Mouse (Mus musculus) heart, embryonic 13.5 days (tissue): ENCODE data around the gene Atp5h. TPM values are rescaled to one million over a fixed set of nuclear protein-coding genes. Genes with fewer than 3 reads are reported as not detected.

Experiments
- ATAC-seq: fragments of 200-750 bp; cut with Nextera tagmentation; 2 replicates; pipeline ENCODE4 v1.8.0; 2017; ENCODE audit warnings: moderate TSS enrichment; ENCODE audit not compliant: insufficient number of reproducible peaks, low FRiP score, low TSS enrichment; ENCODE audit errors: extremely low read depth
- H3K27ac ChIP-seq: fragments of 300-500 bp; sonication (generic); replicated peaks from 2 replicates; pipeline ENCODE4 v1.5.1; 2015; ENCODE audit warnings: moderate library complexity, mild to moderate bottlenecking, inconsistent platforms
- H3K27me3 ChIP-seq: fragments of 300-500 bp; sonication (generic); replicated peaks from 2 replicates; pipeline ENCODE4 v1.6.1; 2015; ENCODE audit warnings: mild to moderate bottlenecking, inconsistent platforms
- H3K36me3 ChIP-seq: fragments of 300-500 bp; sonication (generic); 2 replicates; pipeline ENCODE4 v1.6.1; 2015; ENCODE audit warnings: mild to moderate bottlenecking, inconsistent platforms
- H3K4me1 ChIP-seq: fragments of 300-500 bp; sonication (generic); 2 replicates; pipeline ENCODE4 v1.6.1; 2015; ENCODE audit warnings: inconsistent platforms
- H3K4me2 ChIP-seq: fragments of 300-500 bp; sonication (generic); 2 replicates; pipeline ENCODE4 v1.6.1; 2015; ENCODE audit warnings: inconsistent platforms, mild to moderate bottlenecking, moderate library complexity
- H3K4me3 ChIP-seq: fragments of 300-500 bp; sonication (generic); 2 replicates; pipeline ENCODE4 v1.5.1; 2015; ENCODE audit warnings: moderate library complexity, mild to moderate bottlenecking, inconsistent platforms
- H3K9ac ChIP-seq: fragments of 300-500 bp; sonication (generic); 2 replicates; pipeline ENCODE4 v1.6.1; 2015; ENCODE audit warnings: inconsistent platforms, mild to moderate bottlenecking, moderate library complexity
- H3K9me3 ChIP-seq: fragments of 300-500 bp; sonication (generic); 2 replicates; pipeline ENCODE4 v1.6.1; 2016; ENCODE audit warnings: inconsistent platforms
- WGBS: fragments of 180-500 bp; shearing (Covaris S2); methylation state at CpG from one replicate; pipeline ENCODE4 v1.1.7; 2015; ENCODE audit warnings: mixed read lengths; 5-methylcytosine and 5-hydroxymethylcytosine counted together
- polyA plus RNA-seq: library from polyadenylated mRNA; unstranded; fragments of >200 nt; fragmentation: Nextera tagmentation; extraction: Ambion mirVana; gene quantifications from 2 replicates; pipeline ENCODE4 v1.2.1, GENCODE M21; 2015

The Atp5h gene
- polyA plus RNA-seq, 1 experiment from 2014 or later, result 1,581 TPM

- Histone ChIP-seq H3K9ac (peak overlapping the region; percentile 98), H3K36me3 (peaks cover 59% of the 10 kb centered on the region), H3K9me3 (no peaks in the 10 kb centered on the region), H3K27me3 (no peaks in the 10 kb centered on the region), H3K4me1 (peaks cover 48% of the 10 kb centered on the region), H3K4me2 (peak overlapping the region; percentile 96), H3K27ac (peak overlapping the region; percentile 93; the same call in 1 of the 2 replicates), H3K4me3 (peak overlapping the region; percentile 96)
- WGBS, result 60% methylated on average over 1 of the region's 1 CpGs
- ATAC-seq, result no peak
Measured at GRCm38 (mm10) chr11:115421328-115421727, 1.6 kb upstream of the Atp5h start.

- Histone ChIP-seq H3K36me3 (peaks cover 59% of the 10 kb centered on the region), H3K9ac (peak overlapping the region; percentile 98), H3K4me2 (peak overlapping the region; percentile 96), H3K9me3 (no peaks in the 10 kb centered on the region), H3K27ac (peak overlapping the region; percentile 93), H3K4me1 (peaks cover 55% of the 10 kb centered on the region), H3K27me3 (no peaks in the 10 kb centered on the region), H3K4me3 (peak overlapping the region; percentile 96)
- ATAC-seq, result peak; percentile 53
- 1% methylated on average over 45 of the region's 45 CpGs for WGBS
Measured at GRCm38 (mm10) chr11:115420336-115421190, 801 bp upstream of the Atp5h start.

- Histone ChIP-seq H3K9me3 (no peaks in the 10 kb centered on the region), H3K36me3 (peaks cover 59% of the 10 kb centered on the region), H3K9ac (no peak overlapping the region), H3K4me2 (no peak overlapping the region), H3K4me3 (no peak overlapping the region), H3K27me3 (no peaks in the 10 kb centered on the region), H3K4me1 (peaks cover 30% of the 10 kb centered on the region), H3K27ac (no peak overlapping the region)
- 86% methylated on average over 7 of the region's 7 CpGs for WGBS
- ATAC-seq, result no peak
Measured at GRCm38 (mm10) chr11:115409556-115409955, 10.2 kb downstream of the Atp5h start.

- Histone ChIP-seq H3K9ac (no peak overlapping the region), H3K36me3 (peaks cover 58% of the 10 kb centered on the region), H3K27me3 (no peaks in the 10 kb centered on the region), H3K4me1 (peaks cover 28% of the 10 kb centered on the region), H3K9me3 (no peaks in the 10 kb centered on the region), H3K4me3 (no peak overlapping the region), H3K27ac (peak overlapping the region; percentile 33), H3K4me2 (no peak overlapping the region)
- WGBS, result 74% methylated on average over 6 of the region's 6 CpGs
- no peak for ATAC-seq
Measured at GRCm38 (mm10) chr11:115408266-115408920, 11.4 kb downstream of the Atp5h start.

- WGBS, result 88% methylated on average over 17 of the region's 17 CpGs
- Histone ChIP-seq H3K4me2 (no peak overlapping the region), H3K4me3 (no peak overlapping the region), H3K36me3 (peaks cover 58% of the 10 kb centered on the region), H3K4me1 (peaks cover 24% of the 10 kb centered on the region), H3K9ac (no peak overlapping the region), H3K27me3 (no peaks in the 10 kb centered on the region), H3K27ac (no peak overlapping the region), H3K9me3 (no peaks in the 10 kb centered on the region)
- no peak for ATAC-seq
Measured at GRCm38 (mm10) chr11:115406858-115407401, 12.8 kb downstream of the Atp5h start.

- peaks cover 14% of the 10 kb centered on the region for H3K4me1 ChIP-seq
- no peak overlapping the region for H3K4me3 ChIP-seq
- no peak overlapping the region for H3K9ac ChIP-seq
- 0 out of 2 replicates have a peak, but pooled peaks cover 5% of the 10 kb centered on the region for H3K27me3 ChIP-seq
- H3K36me3 ChIP-seq, result peaks cover 49% of the 10 kb centered on the region
- H3K4me2 ChIP-seq, result no peak overlapping the region
- 90% methylated on average over 6 of the region's 6 CpGs for WGBS
- H3K9me3 ChIP-seq, result no peaks in the 10 kb centered on the region
- H3K27ac ChIP-seq, result no peak overlapping the region
- no peak for ATAC-seq
Measured at GRCm38 (mm10) chr11:115405723-115406122, 14.0 kb downstream of the Atp5h start.

- no peaks in the 10 kb centered on the region for H3K9me3 ChIP-seq
- H3K27ac ChIP-seq, result peak within 1 kb of the TSS; percentile 74
- peak; percentile 56; the same call in 1 of the 2 replicates for ATAC-seq
- H3K36me3 ChIP-seq, result peaks cover 28% of the 10 kb centered on the region
- H3K9ac ChIP-seq, result peak within 1 kb of the TSS; percentile 87
- 0 out of 2 replicates have a peak, but pooled peaks cover 9% of the 10 kb centered on the region for H3K27me3 ChIP-seq
- H3K4me3 ChIP-seq, result peak within 1 kb of the TSS; percentile 65
- WGBS, result 2% methylated on average over 50 of the region's 50 CpGs
- peak within 1 kb of the TSS; percentile 92 for H3K4me2 ChIP-seq
- H3K4me1 ChIP-seq, result peaks cover 20% of the 10 kb centered on the region
Measured at GRCm38 (mm10) chr11:115403338-115404124, 16.2 kb downstream of the Atp5h start, which contains the start of gene Mrpl58. TSS of gene Mrpl58 (plus strand) at chr11:115403752.

- no peak for ATAC-seq
- H3K9me3 ChIP-seq, result no peaks in the 10 kb centered on the region
- H3K4me2 ChIP-seq, result no peak overlapping the region
- peaks cover 20% of the 10 kb centered on the region for H3K4me1 ChIP-seq
- no peak overlapping the region for H3K4me3 ChIP-seq
- H3K27me3 ChIP-seq, result 0 out of 2 replicates have a peak, but pooled peaks cover 11% of the 10 kb centered on the region
- no peak overlapping the region for H3K27ac ChIP-seq
- H3K9ac ChIP-seq, result no peak overlapping the region
- 50% methylated on average over 11 of the region's 11 CpGs for WGBS
- peaks cover 7% of the 10 kb centered on the region; the same call in 1 of the 2 replicates for H3K36me3 ChIP-seq
Measured at GRCm38 (mm10) chr11:115400630-115401391, 19.0 kb downstream of the Atp5h start.

- no peak overlapping the region for H3K9ac ChIP-seq
- no peak overlapping the region for H3K27ac ChIP-seq
- no peaks in the 10 kb centered on the region for H3K9me3 ChIP-seq
- 68% methylated on average over 3 of the region's 3 CpGs for whole genome bisulfite sequencing
- H3K27me3 ChIP-seq, result 0 out of 2 replicates have a peak, but pooled peaks cover 11% of the 10 kb centered on the region
- peaks cover 20% of the 10 kb centered on the region for H3K4me1 ChIP-seq
- H3K36me3 ChIP-seq, result peaks cover 11% of the 10 kb centered on the region; the same call in 1 of the 2 replicates
- no peak overlapping the region for H3K4me2 ChIP-seq
- ATAC-seq, result no peak
- no peak overlapping the region for H3K4me3 ChIP-seq
Measured at GRCm38 (mm10) chr11:115400126-115400525, 19.6 kb downstream of the Atp5h start.

GRCm38 (mm10) chr11:115398085-115398484, 21.7 kb downstream of the Atp5h start:
- no peak overlapping the region for H3K4me3 ChIP-seq
- no peak overlapping the region for H3K4me2 ChIP-seq
- peaks cover 30% of the 10 kb centered on the region for H3K36me3 ChIP-seq
- WGBS, result 69% methylated on average over 7 of the region's 7 CpGs
- peaks cover 15% of the 10 kb centered on the region; the same call in 1 of the 2 replicates for H3K4me1 ChIP-seq
- H3K27ac ChIP-seq, result no peak overlapping the region
- peaks cover 21% of the 10 kb centered on the region; the same call in 1 of the 2 replicates for H3K27me3 ChIP-seq
- H3K9me3 ChIP-seq, result no peaks in the 10 kb centered on the region
- no peak for ATAC-seq
- H3K9ac ChIP-seq, result no peak overlapping the region; the same call in 1 of the 2 replicates
